Mouse (Mus musculus) spleen, adult 2 months (tissue): ENCODE measurements around the gene Baiap2. TPM values are rescaled to one million over a fixed set of nuclear protein-coding genes. Genes with fewer than 3 reads are reported as not detected.

Experiments used
- DNase-seq, 2 experiments: peaks; one replicate each; pipeline versions ENCODE4 v3.0.0 to v3.0.0-alpha.2; 2012 to 2021; ENCODE audit warnings: low spot score in 2 of 2, low read depth in 1 of 2
- H3K27ac ChIP-seq: fragments of 200-500 bp; 2 replicates; pipeline ENCODE4 v1.5.1; 2012; ENCODE audit warnings: low read length, inconsistent platforms; ENCODE audit not compliant: insufficient read depth
- H3K27me3 ChIP-seq: fragments of 200-500 bp; 2 replicates; pipeline ENCODE4 v1.6.1; 2012; ENCODE audit warnings: mild to moderate bottlenecking, moderate library complexity, low read length, inconsistent platforms; ENCODE audit not compliant: control insufficient read depth, insufficient read depth
- H3K36me3 ChIP-seq: fragments of 200-500 bp; 2 replicates; pipeline ENCODE4 v1.6.1; 2012; ENCODE audit warnings: mild to moderate bottlenecking, low read length, inconsistent platforms; ENCODE audit not compliant: control insufficient read depth, insufficient read depth
- H3K4me1 ChIP-seq: fragments of 200-500 bp; 2 replicates; pipeline ENCODE4 v1.6.1; 2011; ENCODE audit warnings: inconsistent platforms; ENCODE audit not compliant: control insufficient read depth, insufficient read depth, insufficient read length
- H3K4me3 ChIP-seq: fragments of 200-500 bp; 2 replicates; pipeline ENCODE4 v1.5.1; 2011; ENCODE audit warnings: mild to moderate bottlenecking, inconsistent platforms; ENCODE audit not compliant: insufficient read depth, insufficient read length; ENCODE audit errors: extremely low read depth
- CTCF ChIP-seq: fragments of 200-500 bp; IDR thresholded peaks from 2 replicates; pipeline ENCODE4 v1.5.1; 2011; ENCODE audit warnings: mild to moderate bottlenecking, inconsistent platforms; ENCODE audit not compliant: insufficient read depth, insufficient read length, insufficient replicate concordance; ENCODE audit errors: extremely low read depth
- POLR2A ChIP-seq: fragments of 200-500 bp; IDR thresholded peaks from 2 replicates; pipeline ENCODE4 v1.6.1; 2011; ENCODE audit warnings: low read depth, low read length, inconsistent platforms
- WGBS: fragments of 180-500 bp; shearing (Covaris S2); methylation state at CpG from one replicate; pipeline ENCODE4 v1.1.7; 2018; 5-methylcytosine and 5-hydroxymethylcytosine counted together
- polyA plus RNA-seq: library from polyadenylated mRNA; depleted of rRNA; stranded (reverse); fragments of >200 nt; gene quantifications from 2 replicates; pipeline ENCODE4 v1.2.3, GENCODE M21; 2012

Baiap2 gene
- polyA plus RNA-seq, 1 experiment: 17.3 TPM

DNA sequence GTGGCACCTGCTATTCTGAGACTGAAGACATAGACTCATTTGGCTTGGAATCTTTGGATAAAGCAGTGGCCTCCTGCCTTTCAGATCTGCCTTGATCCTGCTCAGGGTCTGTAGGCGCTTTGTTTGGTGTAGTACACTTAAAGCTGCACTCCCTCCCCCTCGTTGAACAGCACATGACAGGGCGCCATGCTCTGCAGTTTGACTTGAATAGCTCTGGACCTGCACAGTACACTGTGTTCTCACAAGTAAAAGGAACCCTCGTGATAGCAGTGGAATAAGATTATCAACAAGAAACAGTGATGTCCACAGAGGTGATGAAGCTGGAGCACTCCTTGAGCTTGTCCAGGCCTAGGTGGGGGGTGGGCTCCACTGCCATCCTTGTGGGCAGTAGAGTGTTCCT is 17.2 kb downstream of the Baiap2 start:
- no peaks in the 10 kb centered on the region; the same call in 1 of the 2 replicates for H3K36me3 ChIP-seq
- H3K27ac ChIP-seq: no peak overlapping the region
- 79% methylated on average over 4 of the region's 4 CpGs for WGBS
- no peak for DNase-seq
- H3K27me3 ChIP-seq: no peaks in the 10 kb centered on the region
- no peak overlapping the region for H3K4me3 ChIP-seq
- no peak for TF ChIP-seq CTCF
- TF ChIP-seq POLR2A: no peak
- peaks cover 19% of the 10 kb centered on the region; the same call in 1 of the 2 replicates for H3K4me1 ChIP-seq

DNA sequence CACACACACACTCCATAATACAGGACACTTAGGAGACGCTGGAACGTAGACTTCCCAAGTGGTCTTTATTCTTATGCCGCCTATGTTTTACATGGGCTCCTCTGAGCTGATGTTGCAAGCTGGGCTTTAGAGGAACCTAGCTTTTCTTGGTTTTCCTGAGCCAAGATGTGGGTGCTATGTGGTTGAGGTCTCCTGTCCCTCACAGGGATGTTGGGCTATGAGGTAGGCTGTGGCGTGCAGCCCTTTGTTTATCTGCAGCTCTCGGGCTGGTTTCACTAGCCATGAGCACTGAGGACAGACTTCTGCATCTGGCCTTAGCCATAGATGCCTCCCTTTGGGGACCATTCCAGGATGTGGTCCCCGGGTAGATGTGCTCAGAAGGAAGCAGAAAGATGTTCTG is 18.1 kb downstream of the Baiap2 start:
- Histone ChIP-seq H3K4me3 (no peak overlapping the region), H3K4me1 (peaks cover 10% of the 10 kb centered on the region; the same call in 1 of the 2 replicates), H3K27ac (no peak overlapping the region), H3K36me3 (no peaks in the 10 kb centered on the region; the same call in 1 of the 2 replicates), H3K27me3 (no peaks in the 10 kb centered on the region)
- TF ChIP-seq CTCF (no peak), POLR2A (no peak)
- 40% methylated on average over 6 of the region's 6 CpGs for WGBS
- DNase-seq: no peak

DNA sequence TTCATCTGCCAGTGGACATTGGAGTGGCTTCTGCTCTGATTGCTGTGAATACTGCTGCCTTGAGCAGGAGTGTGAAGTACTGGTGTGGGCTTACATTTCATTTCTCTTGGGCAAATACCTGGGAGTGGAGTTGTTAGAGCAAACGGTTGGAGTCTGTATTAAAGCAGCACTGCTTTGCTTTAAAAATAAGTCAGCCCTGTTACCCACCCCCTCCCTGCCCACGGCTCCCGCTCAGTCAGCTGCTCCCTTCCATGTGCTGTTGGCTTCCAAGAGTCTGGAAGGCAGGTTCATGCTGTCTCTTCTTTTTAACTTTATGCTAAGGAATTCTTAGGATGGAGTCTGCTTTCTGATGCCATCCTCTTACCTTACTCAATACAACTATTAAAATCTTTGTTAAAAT is 18.9 kb downstream of the Baiap2 start:
- Histone ChIP-seq H3K4me3 (no peak overlapping the region), H3K27ac (no peak overlapping the region), H3K4me1 (0 out of 2 replicates have a peak, but pooled peaks cover 3% of the 10 kb centered on the region), H3K36me3 (no peaks in the 10 kb centered on the region; the same call in 1 of the 2 replicates), H3K27me3 (no peaks in the 10 kb centered on the region)
- WGBS: 87% methylated on average over 3 of the region's 3 CpGs
- DNase-seq: no peak
- TF ChIP-seq POLR2A (no peak), CTCF (no peak)

DNA sequence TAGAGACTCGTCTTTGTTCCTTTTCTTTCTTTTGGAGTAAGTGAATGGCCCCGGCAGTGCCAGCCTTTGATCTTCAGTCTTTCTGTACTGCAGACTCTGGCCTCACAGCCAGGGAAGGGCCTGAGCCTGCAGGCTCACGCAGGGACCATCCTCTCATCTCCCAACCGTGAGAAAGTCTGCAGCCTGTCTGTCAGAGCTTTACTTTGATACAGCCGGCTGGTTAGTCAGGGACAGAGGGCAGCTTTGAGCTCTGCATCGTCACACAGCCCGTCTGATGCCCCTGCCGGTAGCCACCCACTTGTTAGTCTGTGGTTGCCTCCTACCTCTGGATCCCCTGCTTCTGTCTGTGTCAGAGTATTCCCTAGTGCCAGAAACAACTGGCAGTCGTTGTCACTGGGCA is 22.5 kb downstream of the Baiap2 start:
- no peaks in the 10 kb centered on the region for H3K4me1 ChIP-seq
- no peaks in the 10 kb centered on the region; the same call in 1 of the 2 replicates for H3K36me3 ChIP-seq
- H3K4me3 ChIP-seq: no peak overlapping the region
- TF ChIP-seq CTCF: no peak
- no peak for TF ChIP-seq POLR2A
- no peak for DNase-seq
- 87% methylated on average over 9 of the region's 9 CpGs for WGBS
- no peaks in the 10 kb centered on the region for H3K27me3 ChIP-seq
- no peak overlapping the region for H3K27ac ChIP-seq

DNA sequence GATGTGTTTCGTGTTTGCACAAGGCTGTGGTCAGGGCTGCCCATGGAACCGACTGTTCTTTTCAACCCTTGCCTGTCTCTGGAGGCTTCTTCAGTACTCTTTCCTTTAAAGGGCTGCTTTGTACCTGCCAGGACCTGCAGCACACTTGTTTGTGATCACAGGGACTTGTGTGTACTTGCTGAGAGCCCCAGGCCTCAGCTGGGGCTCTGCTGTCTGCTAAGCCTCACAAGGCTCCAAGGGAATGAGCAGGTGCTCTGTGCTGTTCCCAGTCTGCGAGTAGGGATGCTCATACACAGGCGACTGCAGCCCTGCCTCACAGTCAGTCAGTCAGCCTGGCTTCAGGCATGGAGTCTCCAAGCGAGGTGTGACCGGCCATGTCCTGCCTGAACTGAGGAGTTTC is 23.7 kb downstream of the Baiap2 start:
- TF ChIP-seq POLR2A: no peak
- TF ChIP-seq CTCF: no peak
- no peaks in the 10 kb centered on the region for H3K36me3 ChIP-seq

DNA sequence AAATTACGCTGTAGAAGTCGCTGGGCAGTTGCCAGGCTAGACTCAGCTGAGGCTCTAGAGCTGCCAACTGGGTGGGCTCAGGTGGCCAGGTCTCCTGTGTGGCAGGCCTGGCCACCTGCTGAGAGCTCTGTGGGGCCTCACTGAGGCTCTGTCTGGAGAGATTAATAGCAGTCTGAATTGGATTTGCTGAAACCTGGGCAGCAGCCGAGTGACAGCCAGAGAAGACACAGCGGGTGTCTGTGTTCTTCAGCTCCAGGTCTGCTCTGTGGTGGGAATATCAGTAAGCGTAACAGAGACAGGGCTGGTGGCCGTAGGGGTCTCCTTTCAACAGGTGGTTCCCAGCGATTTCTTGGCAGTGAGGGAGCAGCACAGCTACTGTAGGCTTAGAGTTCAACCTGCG is 24.8 kb downstream of the Baiap2 start:
- Histone ChIP-seq H3K27me3 (no peaks in the 10 kb centered on the region), H3K27ac (no peak overlapping the region), H3K4me3 (no peak overlapping the region), H3K4me1 (no peaks in the 10 kb centered on the region), H3K36me3 (no peaks in the 10 kb centered on the region)
- DNase-seq: no peak
- 93% methylated on average over 8 of the region's 8 CpGs for WGBS
- TF ChIP-seq CTCF (no peak), POLR2A (no peak)

More for the DNA sequence above, 23.7 kb downstream of the Baiap2 start:
- no peak for DNase-seq
- H3K27me3 ChIP-seq: no peaks in the 10 kb centered on the region
- H3K4me3 ChIP-seq: no peak overlapping the region
- H3K4me1 ChIP-seq: no peaks in the 10 kb centered on the region
- H3K27ac ChIP-seq: no peak overlapping the region
- WGBS: 93% methylated on average over 6 of the region's 6 CpGs

DNA sequence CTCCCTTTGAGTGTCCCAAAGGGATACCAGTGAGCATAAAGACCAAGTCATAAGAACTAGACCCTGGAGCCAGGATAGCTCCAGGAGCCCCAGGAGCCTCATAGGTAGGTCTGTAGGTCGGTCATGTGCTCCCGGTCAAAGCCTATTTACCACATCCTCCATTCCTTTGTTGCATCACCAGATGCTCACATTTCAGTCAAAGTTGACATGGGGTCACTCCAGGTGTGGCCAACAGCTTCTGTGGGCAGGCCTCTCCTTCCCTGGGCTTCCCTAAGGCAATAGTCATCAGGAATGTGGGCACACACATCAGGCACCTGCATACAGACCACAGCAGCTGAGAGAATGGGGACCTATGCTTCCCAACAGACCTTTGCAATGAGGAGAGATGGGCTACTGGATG is 25.3 kb downstream of the Baiap2 start:
- 86% methylated on average over 2 of the region's 2 CpGs for WGBS
- TF ChIP-seq CTCF (no peak), POLR2A (no peak)
- no peaks in the 10 kb centered on the region for H3K4me1 ChIP-seq
- H3K36me3 ChIP-seq: no peaks in the 10 kb centered on the region
- H3K27ac ChIP-seq: no peak overlapping the region
- H3K4me3 ChIP-seq: no peak overlapping the region
- DNase-seq: no peak
- H3K27me3 ChIP-seq: no peaks in the 10 kb centered on the region
